Mouse (Mus musculus): Measurements from ENCODE around the gene Taar8b.
A peak's percentile ranks its signal among the peaks of the same experiment; 100 is the strongest.
"Not testable (repeated sequence)": the region's sequence is repeated elsewhere in the genome, so short reads cannot be mapped to it uniquely, and the experiment has no call there.

Gene Taar8b

GRCm38 (mm10) chr10:24092194-24092593, at the start of gene Taar8b:
Gene Taar8b, minus strand, starts transcription at chr10:24092294.
- no peak for DNase-seq (ENCODE audit: low read depth, low spot score)

GRCm38 (mm10) chr10:24138623-24139261, 46.6 kb upstream of the Taar8b start:
- DNase-seq (ENCODE audit: low read depth, low spot score) = no peak

GRCm38 (mm10) chr10:24134071-24134645, 42.1 kb upstream of the Taar8b start:
- no peak for DNase-seq (ENCODE audit: low read depth, low spot score)

GRCm38 (mm10) chr10:24133132-24133531, 41.0 kb upstream of the Taar8b start:
- no peak for DNase-seq (ENCODE audit: low read depth, low spot score)

GRCm38 (mm10) chr10:24132273-24132672, 40.2 kb upstream of the Taar8b start:
- DNase-seq (ENCODE audit: low read depth, low spot score) = no peak

- DNase-seq (ENCODE audit: low read depth, low spot score) = peak; percentile 64
These were observed 39.6 kb upstream of the Taar8b start for GRCm38 (mm10) chr10:24131451-24132262.

GRCm38 (mm10) chr10:24111116-24111778, 19.2 kb upstream of the Taar8b start:
- peak; percentile 22 for DNase-seq (ENCODE audit: low read depth, low spot score)

- DNase-seq (ENCODE audit: low read depth, low spot score) = not testable (repeated sequence)
These were observed 17.3 kb upstream of the Taar8b start, which contains the start of gene Taar9 for GRCm38 (mm10) chr10:24109434-24109833. Gene Taar9, minus strand, starts transcription at chr10:24109534.

- no peak for DNase-seq (ENCODE audit: low read depth, low spot score)
These were observed 16.1 kb upstream of the Taar8b start for GRCm38 (mm10) chr10:24108236-24108635.

- no peak for DNase-seq (ENCODE audit: low read depth, low spot score)
These were observed 15.7 kb upstream of the Taar8b start for GRCm38 (mm10) chr10:24107747-24108146.

- DNase-seq (ENCODE audit: low read depth, low spot score) = not testable (repeated sequence)
These were observed 11.2 kb upstream of the Taar8b start for GRCm38 (mm10) chr10:24103299-24103698.

GRCm38 (mm10) chr10:24101812-24102211, 9.7 kb upstream of the Taar8b start, which contains the start of gene Taar8c:
Gene Taar8c, minus strand, starts transcription at chr10:24101912.
- not testable (repeated sequence) for DNase-seq (ENCODE audit: low read depth, low spot score)

GRCm38 (mm10) chr10:24097010-24097409, 4.9 kb upstream of the Taar8b start:
- DNase-seq (ENCODE audit: low read depth, low spot score) = not testable (repeated sequence)

GRCm38 (mm10) chr10:24087168-24087567, 4.9 kb downstream of the Taar8b start:
- DNase-seq (ENCODE audit: low read depth, low spot score) = no peak

GRCm38 (mm10) chr10:24086555-24086954, 5.5 kb downstream of the Taar8b start:
- DNase-seq (ENCODE audit: low read depth, low spot score) = no peak

- DNase-seq (ENCODE audit: low read depth, low spot score) = no peak
These were observed 6.2 kb downstream of the Taar8b start for GRCm38 (mm10) chr10:24085936-24086335.

- peak; percentile 40 for DNase-seq (ENCODE audit: low read depth, low spot score)
These were observed 11.9 kb downstream of the Taar8b start for GRCm38 (mm10) chr10:24080166-24080565.

- not testable (repeated sequence) for DNase-seq (ENCODE audit: low read depth, low spot score)
These were observed 15.9 kb downstream of the Taar8b start, which contains the start of gene Taar8a for GRCm38 (mm10) chr10:24076200-24076599. Gene Taar8a, plus strand, starts transcription at chr10:24076500.

GRCm38 (mm10) chr10:24074751-24075150, 17.3 kb downstream of the Taar8b start:
- DNase-seq (ENCODE audit: low read depth, low spot score) = not testable (repeated sequence)

GRCm38 (mm10) chr10:24058986-24059385, 33.1 kb downstream of the Taar8b start:
- DNase-seq (ENCODE audit: low read depth, low spot score) = no peak

GRCm38 (mm10) chr10:24052039-24052438, 40.1 kb downstream of the Taar8b start:
- DNase-seq (ENCODE audit: low read depth, low spot score) = no peak

GRCm38 (mm10) chr10:24049210-24049609, 42.9 kb downstream of the Taar8b start, which contains the start of gene Taar7f:
Gene Taar7f, plus strand, starts transcription at chr10:24049510.
- DNase-seq (ENCODE audit: low read depth, low spot score) = no peak

Data from telencephalon, adult 2 months (tissue).